Mouse (Mus musculus) midbrain, embryonic 12.5 days (tissue): ENCODE measurements at regions not wholly inside any gene's neighbourhood (a gene's known extent, or its start where the extent isn't known, plus 50 kb on each side); places are given as distances from the start of the nearest gene placed in this dataset.

Experiments used
- ATAC-seq: fragments of 200-750 bp; cut with Nextera tagmentation; 2 replicates; pipeline ENCODE4 v1.8.0; 2017; ENCODE audit warnings: low read depth, moderate TSS enrichment, moderate library complexity; ENCODE audit not compliant: low FRiP score
- H3K27ac ChIP-seq: fragments of 300-500 bp; sonication (generic); replicated peaks from 2 replicates; pipeline ENCODE4 v1.5.1; 2016; ENCODE audit warnings: mild to moderate bottlenecking
- H3K27me3 ChIP-seq: fragments of 300-500 bp; sonication (generic); 2 replicates; pipeline ENCODE4 v1.6.1; 2016; ENCODE audit warnings: mild to moderate bottlenecking
- H3K36me3 ChIP-seq: fragments of 300-500 bp; sonication (generic); 2 replicates; pipeline ENCODE4 v1.6.1; 2016
- H3K4me1 ChIP-seq: fragments of 300-500 bp; sonication (generic); 2 replicates; pipeline ENCODE4 v1.6.1; 2016
- H3K4me2 ChIP-seq: fragments of 300-500 bp; sonication (generic); replicated peaks from 2 replicates; pipeline ENCODE4 v1.6.1; 2016; ENCODE audit warnings: mild to moderate bottlenecking, moderate library complexity
- H3K4me3 ChIP-seq: fragments of 300-500 bp; sonication (generic); 2 replicates; pipeline ENCODE4 v1.5.1; 2016; ENCODE audit warnings: mild to moderate bottlenecking
- H3K9ac ChIP-seq: fragments of 300-500 bp; sonication (generic); replicated peaks from 2 replicates; pipeline ENCODE4 v1.6.1; 2016; ENCODE audit warnings: mild to moderate bottlenecking, moderate library complexity
- H3K9me3 ChIP-seq: fragments of 300-500 bp; sonication (generic); 2 replicates; pipeline ENCODE4 v1.6.1; 2016; ENCODE audit warnings: mild to moderate bottlenecking
- WGBS: fragments of 180-500 bp; shearing (Covaris S2); methylation state at CpG from one replicate; pipeline ENCODE4 v1.1.7; 2016; 5-methylcytosine and 5-hydroxymethylcytosine counted together

GRCm38 (mm10) chr5:43049381-43050301, 183.3 kb upstream of the Cpeb2 start:
- no peak for ATAC-seq
- no peak overlapping the region for H3K4me2 ChIP-seq

GRCm38 (mm10) chr5:43050961-43051517, 181.9 kb upstream of the Cpeb2 start:
- Histone ChIP-seq H3K36me3 (no peaks in the 10 kb centered on the region), H3K27ac (no peak overlapping the region), H3K27me3 (no peaks in the 10 kb centered on the region), H3K4me3 (no peak overlapping the region), H3K4me2 (no peak overlapping the region), H3K9me3 (no peaks in the 10 kb centered on the region), H3K4me1 (no peaks in the 10 kb centered on the region), H3K9ac (no peak overlapping the region)
- no peak for ATAC-seq
- 93% methylated on average over 7 of the region's 7 CpGs for WGBS

More at GRCm38 (mm10) chr5:43049381-43050301, 183.3 kb upstream of the Cpeb2 start:
- H3K36me3 ChIP-seq = no peaks in the 10 kb centered on the region
- no peak overlapping the region for H3K27ac ChIP-seq
- H3K9me3 ChIP-seq = no peaks in the 10 kb centered on the region
- no peaks in the 10 kb centered on the region for H3K4me1 ChIP-seq
- H3K9ac ChIP-seq = no peak overlapping the region
- no peaks in the 10 kb centered on the region for H3K27me3 ChIP-seq
- WGBS = 86% methylated on average over 4 of the region's 4 CpGs
- no peak overlapping the region for H3K4me3 ChIP-seq

GRCm38 (mm10) chr5:43052668-43053067, 180.3 kb upstream of the Cpeb2 start:
- 62% methylated on average over 1 of the region's 1 CpGs for WGBS
- H3K27me3 ChIP-seq = no peaks in the 10 kb centered on the region
- no peak overlapping the region for H3K4me3 ChIP-seq
- H3K4me1 ChIP-seq = no peaks in the 10 kb centered on the region
- H3K9ac ChIP-seq = no peak overlapping the region
- H3K27ac ChIP-seq = no peak overlapping the region
- H3K9me3 ChIP-seq = no peaks in the 10 kb centered on the region
- no peak overlapping the region for H3K4me2 ChIP-seq
- H3K36me3 ChIP-seq = no peaks in the 10 kb centered on the region
- ATAC-seq = no peak

- ATAC-seq = no peak
- H3K4me2 ChIP-seq = no peak overlapping the region
- no peak overlapping the region for H3K27ac ChIP-seq
- WGBS = 93% methylated on average over 8 of the region's 8 CpGs
- no peaks in the 10 kb centered on the region for H3K36me3 ChIP-seq
- no peak overlapping the region for H3K4me3 ChIP-seq
- no peak overlapping the region for H3K9ac ChIP-seq
- no peaks in the 10 kb centered on the region for H3K27me3 ChIP-seq
- no peaks in the 10 kb centered on the region for H3K9me3 ChIP-seq
- no peaks in the 10 kb centered on the region for H3K4me1 ChIP-seq
Observed at GRCm38 (mm10) chr5:43054586-43054985, 178.4 kb upstream of the Cpeb2 start.

- Histone ChIP-seq H3K36me3 (no peaks in the 10 kb centered on the region), H3K27me3 (no peaks in the 10 kb centered on the region), H3K9me3 (no peaks in the 10 kb centered on the region), H3K4me2 (no peak overlapping the region), H3K4me3 (no peak overlapping the region), H3K4me1 (no peaks in the 10 kb centered on the region), H3K27ac (no peak overlapping the region), H3K9ac (no peak overlapping the region)
- 74% methylated on average over 4 of the region's 4 CpGs for WGBS
- no peak for ATAC-seq
Observed at GRCm38 (mm10) chr5:43055111-43055710, 177.8 kb upstream of the Cpeb2 start.

GRCm38 (mm10) chr5:43056486-43056885, 176.5 kb upstream of the Cpeb2 start:
- H3K4me1 ChIP-seq = no peaks in the 10 kb centered on the region
- no peak for ATAC-seq
- no peaks in the 10 kb centered on the region for H3K36me3 ChIP-seq
- H3K4me2 ChIP-seq = no peak overlapping the region
- no peaks in the 10 kb centered on the region for H3K9me3 ChIP-seq
- H3K27me3 ChIP-seq = no peaks in the 10 kb centered on the region
- WGBS = 91% methylated on average over 2 of the region's 2 CpGs
- H3K4me3 ChIP-seq = no peak overlapping the region
- H3K9ac ChIP-seq = no peak overlapping the region
- no peak overlapping the region for H3K27ac ChIP-seq

- H3K9me3 ChIP-seq = no peaks in the 10 kb centered on the region
- no peak overlapping the region for H3K9ac ChIP-seq
- H3K27ac ChIP-seq = no peak overlapping the region
- no peaks in the 10 kb centered on the region for H3K36me3 ChIP-seq
- ATAC-seq = no peak
- H3K4me3 ChIP-seq = no peak overlapping the region
- H3K4me2 ChIP-seq = no peak overlapping the region
- H3K4me1 ChIP-seq = no peaks in the 10 kb centered on the region
- H3K27me3 ChIP-seq = no peaks in the 10 kb centered on the region
- WGBS = 96% methylated on average over 1 of the region's 2 CpGs
Observed at GRCm38 (mm10) chr5:43061243-43061642, 171.7 kb upstream of the Cpeb2 start.

- no peak for ATAC-seq
- Histone ChIP-seq H3K27ac (no peak overlapping the region), H3K4me3 (no peak overlapping the region), H3K9me3 (no peaks in the 10 kb centered on the region), H3K9ac (no peak overlapping the region), H3K27me3 (no peaks in the 10 kb centered on the region), H3K4me2 (no peak overlapping the region), H3K4me1 (no peaks in the 10 kb centered on the region), H3K36me3 (no peaks in the 10 kb centered on the region)
- 89% methylated on average over 1 of the region's 1 CpGs for WGBS
Observed at GRCm38 (mm10) chr5:43061797-43062391, 171.1 kb upstream of the Cpeb2 start.

- no peak overlapping the region for H3K9ac ChIP-seq
- H3K9me3 ChIP-seq = no peaks in the 10 kb centered on the region
- WGBS = 81% methylated on average over 1 of the region's 1 CpGs
- no peaks in the 10 kb centered on the region for H3K27me3 ChIP-seq
- no peak overlapping the region for H3K4me3 ChIP-seq
- H3K27ac ChIP-seq = no peak overlapping the region
- H3K36me3 ChIP-seq = no peaks in the 10 kb centered on the region
- no peak for ATAC-seq
- no peaks in the 10 kb centered on the region for H3K4me1 ChIP-seq
- H3K4me2 ChIP-seq = no peak overlapping the region
Observed at GRCm38 (mm10) chr5:43062499-43062898, 170.5 kb upstream of the Cpeb2 start.

GRCm38 (mm10) chr5:43063386-43063785, 169.6 kb upstream of the Cpeb2 start:
- no peak for ATAC-seq
- Histone ChIP-seq H3K27ac (no peak overlapping the region), H3K9me3 (no peaks in the 10 kb centered on the region), H3K4me1 (no peaks in the 10 kb centered on the region), H3K4me2 (no peak overlapping the region), H3K27me3 (no peaks in the 10 kb centered on the region), H3K4me3 (no peak overlapping the region), H3K36me3 (no peaks in the 10 kb centered on the region), H3K9ac (no peak overlapping the region)
- 82% methylated on average over 8 of the region's 8 CpGs for WGBS

- Histone ChIP-seq H3K4me3 (no peak overlapping the region), H3K9ac (no peak overlapping the region), H3K4me1 (no peaks in the 10 kb centered on the region), H3K27ac (no peak overlapping the region), H3K4me2 (no peak overlapping the region), H3K9me3 (no peaks in the 10 kb centered on the region), H3K27me3 (no peaks in the 10 kb centered on the region), H3K36me3 (no peaks in the 10 kb centered on the region)
- 91% methylated on average over 3 of the region's 3 CpGs for WGBS
- no peak for ATAC-seq
Observed at GRCm38 (mm10) chr5:43071541-43071940, 161.4 kb upstream of the Cpeb2 start.

- no peak overlapping the region for H3K9ac ChIP-seq
- H3K36me3 ChIP-seq = no peaks in the 10 kb centered on the region
- H3K9me3 ChIP-seq = no peaks in the 10 kb centered on the region
- H3K27ac ChIP-seq = no peak overlapping the region
- 80% methylated on average over 2 of the region's 2 CpGs for WGBS
- H3K4me1 ChIP-seq = no peaks in the 10 kb centered on the region
- no peak for ATAC-seq
- H3K27me3 ChIP-seq = no peaks in the 10 kb centered on the region
- no peak overlapping the region for H3K4me3 ChIP-seq
- H3K4me2 ChIP-seq = no peak overlapping the region
Observed at GRCm38 (mm10) chr5:43072340-43072739, 160.6 kb upstream of the Cpeb2 start.
